Mouse (Mus musculus) frontal cortex, postnatal 25 days (tissue): ENCODE results near the gene Nrd1.

Source experiments
- DNase-seq, 2 experiments: peaks; one replicate each; pipeline ENCODE4 v3.0.0; 2022; ENCODE audit warnings: low spot score in 2 of 2

Nrd1 gene

GRCm38 (mm10) chr4:108999999-109000950 lies at the start of gene Nrd1:
Nrd1 (plus strand) TSS chr4:109000655.
- DNase-seq = peak; percentile 93 to 98

GRCm38 (mm10) chr4:108951663-108952062 lies 48.8 kb upstream of the Nrd1 start:
- no peak for DNase-seq

GRCm38 (mm10) chr4:108959696-108960095 lies 40.8 kb upstream of the Nrd1 start:
- no peak for DNase-seq

GRCm38 (mm10) chr4:108960619-108961460 lies 39.6 kb upstream of the Nrd1 start:
- no peak for DNase-seq

GRCm38 (mm10) chr4:108963017-108963416 lies 37.4 kb upstream of the Nrd1 start:
- DNase-seq = no peak

GRCm38 (mm10) chr4:108969517-108969916 lies 30.9 kb upstream of the Nrd1 start:
- DNase-seq = no peak

GRCm38 (mm10) chr4:108971054-108971453 lies 29.4 kb upstream of the Nrd1 start:
- no peak for DNase-seq

GRCm38 (mm10) chr4:108976458-108977071 lies 23.9 kb upstream of the Nrd1 start:
- DNase-seq = peak; percentile 26 to 34

- DNase-seq = no peak
Observed at GRCm38 (mm10) chr4:108986833-108987472, 13.5 kb upstream of the Nrd1 start.

GRCm38 (mm10) chr4:108987473-108987842 lies 13.0 kb upstream of the Nrd1 start:
- no peak for DNase-seq

- DNase-seq = no peak
Observed at GRCm38 (mm10) chr4:108989430-108989829, 11.0 kb upstream of the Nrd1 start.

GRCm38 (mm10) chr4:108990032-108990431 lies 10.4 kb upstream of the Nrd1 start:
- no peak for DNase-seq

GRCm38 (mm10) chr4:108990571-108990970 lies 9.9 kb upstream of the Nrd1 start:
- DNase-seq = no peak

GRCm38 (mm10) chr4:108991811-108992210 lies 8.6 kb upstream of the Nrd1 start:
- no peak for DNase-seq

- no peak for DNase-seq
Observed at GRCm38 (mm10) chr4:108992978-108993377, 7.5 kb upstream of the Nrd1 start.

- DNase-seq = no peak
Observed at GRCm38 (mm10) chr4:109000961-109001360, 506 bp downstream of the Nrd1 start.

GRCm38 (mm10) chr4:109008046-109008445 lies 7.6 kb downstream of the Nrd1 start:
- DNase-seq = no peak

- no peak for DNase-seq
Observed at GRCm38 (mm10) chr4:109014091-109014490, 13.6 kb downstream of the Nrd1 start.

GRCm38 (mm10) chr4:109017441-109017840 lies 17.0 kb downstream of the Nrd1 start:
- DNase-seq = no peak

- DNase-seq = no peak
Observed at GRCm38 (mm10) chr4:109019301-109019700, 18.8 kb downstream of the Nrd1 start.

- no peak for DNase-seq
Observed at GRCm38 (mm10) chr4:109021976-109022375, 21.5 kb downstream of the Nrd1 start.

GRCm38 (mm10) chr4:109025061-109025460 lies 24.6 kb downstream of the Nrd1 start:
- no peak for DNase-seq
